Mouse (Mus musculus) gastrocnemius, postnatal 36 days (tissue): ENCODE data around the gene Ciita. TPM values are rescaled to one million over a fixed set of nuclear protein-coding genes. Genes with fewer than 3 reads are reported as not detected.

Experiments
- DNase-seq, 2 experiments: peaks; one replicate each; pipeline ENCODE4 v3.0.0; 2022
- intact Hi-C: fragments of 180-260 bp; cut with DNase I; formaldehyde crosslinking; loops from one replicate; pipeline ENCODE4 v1.15.1; 2025
- total RNA-seq, 2 experiments: library from RNA; stranded (reverse); gene quantifications; 2 replicates each; pipeline ENCODE4 v1.2.3; 2021

Ciita gene
- total RNA-seq, 2 experiments from 2014 or later, result 0.22 to 0.61 TPM

GRCm38 (mm10) chr16:10544995-10545622, 65.2 kb downstream of the Ciita start, which contains the start of gene Clec16a:
Gene Clec16a (plus strand): TSS chr16:10545339.
- intact Hi-C loops, result no loop called here
- DNase-seq, result peak; percentile 93 to 94

- intact Hi-C loops, result no loop called here
- DNase-seq, result no peak
Observed at GRCm38 (mm10) chr16:10546865-10547264, 67.0 kb downstream of the Ciita start.

GRCm38 (mm10) chr16:10548938-10549337, 69.1 kb downstream of the Ciita start:
- intact Hi-C loops, result no loop called here
- no peak for DNase-seq

- intact Hi-C loops, result no loop called here
Observed at GRCm38 (mm10) chr16:10549600-10549999, 69.7 kb downstream of the Ciita start.

DNA sequence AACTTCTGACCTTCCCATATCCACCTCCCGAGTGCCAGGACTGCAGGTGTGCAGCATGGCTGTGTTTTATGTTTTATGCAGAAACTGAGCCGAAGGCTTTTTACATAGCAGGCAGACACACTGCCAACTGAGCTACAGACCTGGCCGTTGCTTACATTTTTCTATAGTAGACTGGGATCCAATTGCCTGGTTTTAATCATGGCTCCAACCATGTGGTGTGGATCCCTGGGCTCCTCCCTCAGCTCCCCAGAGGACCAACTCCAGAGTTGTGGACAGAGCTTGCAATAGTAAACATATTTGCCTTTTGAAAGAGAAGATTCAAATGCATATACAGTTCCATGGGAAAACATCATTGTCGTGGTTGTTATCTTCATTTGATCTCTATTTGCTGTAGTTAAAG, 71.7 kb downstream of the Ciita start:
- DNase-seq, result no peak
- intact Hi-C loops, result no loop called here

More at GRCm38 (mm10) chr16:10549600-10549999, 69.7 kb downstream of the Ciita start:
- no peak for DNase-seq

DNA sequence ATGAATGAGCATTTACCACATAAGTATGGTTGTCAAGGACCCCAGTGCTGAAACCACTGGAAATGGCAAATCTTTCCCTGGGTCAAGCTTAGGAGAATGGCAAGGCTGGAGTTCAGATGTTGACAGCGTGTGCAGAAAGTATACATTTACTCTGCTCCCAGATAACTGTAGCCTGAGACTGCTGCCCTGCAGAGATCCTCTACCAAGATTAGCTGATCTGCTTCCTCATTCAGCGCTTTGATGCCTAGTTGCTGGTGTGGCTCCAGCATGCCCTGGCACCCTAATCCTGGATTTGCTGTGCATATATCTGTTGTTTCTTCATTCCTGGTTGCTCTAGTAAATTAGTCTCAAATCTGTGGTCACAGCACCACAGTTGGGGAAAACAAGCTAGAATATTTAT, 74.0 kb downstream of the Ciita start:
- intact Hi-C loops, result no loop called here
- no peak for DNase-seq

GRCm38 (mm10) chr16:10559991-10560390, 80.1 kb downstream of the Ciita start:
- DNase-seq, result no peak
- intact Hi-C loops, result loop anchor here (10.0 kb wide), 1 partner anchor 475 kb away; no protein-coding TSS in a partner anchor

DNA sequence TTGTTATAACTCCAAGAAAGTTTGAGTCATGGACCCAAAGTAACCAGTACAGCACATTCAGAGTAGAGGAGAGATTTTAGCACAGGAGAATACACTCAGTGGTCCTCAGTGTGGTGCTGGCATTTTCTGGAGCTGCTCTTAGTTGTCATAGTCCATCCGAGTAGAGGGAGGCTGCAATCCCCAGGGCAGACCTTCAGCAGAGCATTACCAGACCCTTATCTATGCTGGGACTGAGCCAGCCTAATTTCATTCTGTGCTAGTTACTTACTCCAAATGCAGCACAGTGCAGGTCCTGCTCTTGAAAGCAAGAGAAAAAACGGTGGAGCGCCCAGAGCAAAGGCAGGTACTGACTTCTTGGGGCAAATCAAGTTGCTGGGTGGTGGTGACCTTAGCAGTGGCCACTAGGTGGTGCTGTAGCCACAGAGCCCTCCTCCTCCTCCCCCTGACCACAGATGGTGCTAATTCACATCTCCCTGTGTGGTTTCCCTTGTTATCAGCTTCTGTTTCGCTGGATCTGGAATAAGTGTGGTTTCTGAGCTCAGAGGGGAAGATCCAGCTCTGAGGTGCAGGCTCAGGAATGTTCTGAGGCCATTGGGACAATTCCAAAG, 85.5 kb downstream of the Ciita start:
- intact Hi-C loops, result loop anchor here (5.0 to 10.0 kb wide), 2 partner anchors 282 to 469 kb away; no protein-coding TSS in a partner anchor
- DNase-seq, result peak; percentile 52 to 60

GRCm38 (mm10) chr16:10567153-10567552, 87.3 kb downstream of the Ciita start:
- DNase-seq, result no peak
- intact Hi-C loops, result loop anchor here (2.0 to 10.0 kb wide), 3 partner anchors 280 to 468 kb away; no protein-coding TSS in a partner anchor

GRCm38 (mm10) chr16:10569809-10570395, 90.0 kb downstream of the Ciita start:
- DNase-seq, result no peak
- intact Hi-C loops, result loop anchor here (2.0 to 10.0 kb wide), 3 partner anchors 215 to 465 kb away; partner anchors contain the start of gene Socs1

DNA sequence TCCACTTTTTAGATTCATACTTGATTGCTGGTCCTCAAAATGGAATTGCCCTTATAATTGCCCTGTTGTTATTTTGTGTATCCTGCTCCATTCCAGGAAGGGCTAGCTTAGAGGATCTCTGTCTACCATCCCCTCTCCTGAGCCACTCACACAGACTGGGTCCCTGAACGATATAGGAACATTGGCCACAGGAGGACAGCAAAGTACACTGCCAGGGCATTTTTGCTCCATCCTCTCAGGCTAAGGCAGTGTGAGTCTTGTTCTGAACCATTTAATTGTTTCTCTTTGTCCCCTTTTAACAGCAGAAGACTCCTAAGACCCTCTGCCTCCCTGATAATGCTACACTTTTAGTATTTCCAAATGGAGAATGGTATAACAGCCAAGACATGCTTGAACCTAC, 90.8 kb downstream of the Ciita start:
- peak; percentile 27 to 49 for DNase-seq

GRCm38 (mm10) chr16:10571820-10572219, 92.0 kb downstream of the Ciita start:
- intact Hi-C loops, result loop anchor here (2.0 kb wide), 1 partner anchor 213 kb away; the partner anchor contains the start of gene Socs1
- DNase-seq, result no peak

More for the DNA sequence above, 90.8 kb downstream of the Ciita start:
- intact Hi-C loops, result loop anchor here (2.0 kb wide), 1 partner anchor 214 kb away; the partner anchor contains the start of gene Socs1

DNA sequence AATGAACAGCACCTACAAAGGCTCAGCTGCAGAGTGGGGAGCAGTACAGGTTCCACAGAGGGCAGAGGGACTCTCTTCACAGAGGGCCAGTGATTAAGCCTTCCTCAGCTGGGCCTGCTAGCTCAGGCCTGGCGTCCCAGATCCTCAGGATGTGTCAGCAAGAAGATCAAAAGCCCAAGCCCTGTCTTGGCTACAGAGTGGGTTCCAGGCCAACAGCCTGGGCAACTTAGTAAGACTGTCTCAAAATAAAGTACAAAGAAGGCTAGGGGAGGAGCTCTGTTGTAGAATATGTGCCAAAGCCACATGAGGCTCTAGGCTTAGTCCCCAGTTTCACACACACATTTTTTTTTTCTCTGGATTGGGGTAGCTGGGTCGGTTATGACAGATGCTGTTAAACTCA, 95.1 kb downstream of the Ciita start:
- DNase-seq, result peak in 1 of 2 experiments; percentile 22
- intact Hi-C loops, result loop anchor here (2.0 kb wide), 1 partner anchor 294 kb away; no protein-coding TSS in a partner anchor

GRCm38 (mm10) chr16:10575915-10576314, 96.1 kb downstream of the Ciita start:
- intact Hi-C loops, result loop anchor here (2.0 kb wide), 1 partner anchor 293 kb away; no protein-coding TSS in a partner anchor

DNA sequence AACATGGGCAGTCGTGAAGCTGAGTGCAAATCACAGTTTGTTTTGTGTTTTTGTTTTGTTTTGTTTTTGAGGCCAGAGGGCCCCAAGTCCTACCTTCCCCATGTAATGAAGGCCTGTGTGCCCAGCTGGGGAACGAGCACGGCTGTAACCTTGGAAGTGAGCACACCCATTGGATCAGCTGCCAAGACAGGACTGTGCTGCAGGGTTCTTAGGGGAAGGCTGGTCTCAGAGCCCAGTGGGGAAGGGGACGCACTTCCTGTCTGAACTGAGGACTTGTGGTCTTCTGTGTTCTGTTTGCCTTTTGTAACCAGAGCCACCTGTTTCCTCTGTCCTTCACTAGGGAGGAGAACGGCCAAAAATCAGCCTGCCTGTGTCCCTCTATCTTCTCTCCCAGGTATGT, 97.7 kb downstream of the Ciita start:
- no peak for DNase-seq
- intact Hi-C loops, result no loop called here

More at GRCm38 (mm10) chr16:10575915-10576314, 96.1 kb downstream of the Ciita start:
- no peak for DNase-seq

Other genes starting within 250 kb of the Ciita start
- 1 to 10 TPM; 4.3 to 4.9 TPM for gene Emp2, start 166.1 kb upstream of the Ciita start, total RNA-seq
- not detected for gene Tekt5, start 84.6 kb upstream of the Ciita start, total RNA-seq
- gene Nubp1, start 68.1 kb upstream of the Ciita start, total RNA-seq, result 1 to 10 TPM; 5.8 to 6.0 TPM
- under 1 TPM; 0.23 to 0.37 TPM for gene Tvp23a, start 32.7 kb upstream of the Ciita start, total RNA-seq
- 10 to 100 TPM; 39.3 to 47.4 TPM for gene Dexi, start 63.0 kb downstream of the Ciita start, total RNA-seq
- gene Clec16a, start 65.3 kb downstream of the Ciita start, total RNA-seq, result 10 to 100 TPM; 59.3 to 70.8 TPM